Mouse (Mus musculus): ENCODE data around the gene Klf13. TPM values are rescaled to one million over a fixed set of nuclear protein-coding genes. Genes with fewer than 3 reads are reported as not detected.

The Klf13 gene
- polyA plus RNA-seq, 2 experiments, result 3.4 to 15.8 TPM

DNA sequence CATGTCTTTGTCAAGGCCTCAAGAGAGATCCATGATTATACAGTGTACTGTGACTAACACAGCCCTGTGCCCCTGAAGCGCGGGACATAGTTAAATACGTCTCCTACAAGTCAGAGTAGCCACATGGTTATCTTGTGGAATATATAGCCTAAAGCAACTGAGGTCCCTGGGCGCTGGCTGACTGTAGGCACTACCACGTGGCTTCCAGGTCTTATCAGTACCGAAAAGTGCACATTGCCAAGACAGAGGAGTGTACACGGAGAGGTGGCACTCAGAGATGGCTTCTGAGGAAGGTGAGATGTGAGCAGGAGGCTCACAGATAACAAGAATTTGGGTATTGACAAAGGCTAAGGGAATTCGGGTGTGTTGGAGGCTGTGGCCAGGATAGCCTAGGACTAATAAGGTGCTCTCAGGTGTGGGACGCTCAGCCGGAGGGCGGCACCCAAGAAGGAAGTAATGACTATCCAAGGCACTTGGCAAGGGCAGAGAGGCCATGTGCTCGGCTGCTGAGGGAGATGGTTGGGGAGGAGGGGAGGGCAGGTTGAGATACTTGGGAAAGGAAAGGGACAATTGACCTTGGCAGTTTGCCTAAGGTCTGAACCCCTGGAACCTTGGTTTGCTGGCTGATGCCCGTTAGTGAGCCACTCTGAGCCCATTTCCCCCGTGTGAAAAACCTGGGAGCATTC lies 17.6 kb upstream of the Klf13 start:
- TF ChIP-seq EP300 (IDR thresholded peaks at IDR 0.05; ENCODE audit: low read depth) (peak; percentile 93), CTCF (IDR thresholded peaks at IDR 0.05; ENCODE audit: low read depth) (no peak)
- no peaks in the 10 kb centered on the region for H3K27me3 ChIP-seq (ENCODE audit: control insufficient read depth, insufficient read depth, low read length)
- DNase-seq (ENCODE audit: low read depth in 3 of 3, low spot score in 3 of 3) (peak; percentile 82 to 86 (median 84)), ATAC-seq (ENCODE audit: insufficient read depth) (peak; percentile 95)
- no peak overlapping the region for H3K4me3 ChIP-seq (ENCODE audit: insufficient read depth in 1 of 2, low read depth in 2 of 2, low read length in 2 of 2)
- no peaks in the 10 kb centered on the region for H3K36me3 ChIP-seq (replicated peaks; ENCODE audit: control insufficient read depth, insufficient read depth, low read depth)
- H3K4me2 ChIP-seq (ENCODE audit: low read depth), result peak overlapping the region; percentile 43
- WGBS (ENCODE audit: insufficient replicate concordance), result 26% methylated on average over 14 of the region's 14 CpGs
- no peaks in the 10 kb centered on the region for H3K9me3 ChIP-seq (ENCODE audit: control insufficient read depth, low read length)
- peak overlapping the region; percentile 80 for H3K27ac ChIP-seq
- peaks cover 36 to 49% of the 10 kb centered on the region in 2 experiments for H3K4me1 ChIP-seq (replicated peaks; ENCODE audit: control insufficient read depth in 2 of 2, insufficient read depth in 2 of 2, low read length in 1 of 2)
- peak overlapping the region; percentile 35 for H3K9ac ChIP-seq (replicated peaks)

- DNase-seq (ENCODE audit: low read depth in 3 of 3, low spot score in 3 of 3), result no peak
- no peak overlapping the region for H3K4me3 ChIP-seq (ENCODE audit: insufficient read depth in 1 of 2, low read depth in 2 of 2, low read length in 2 of 2)
- no peaks in the 10 kb centered on the region for H3K36me3 ChIP-seq (replicated peaks; ENCODE audit: control insufficient read depth, insufficient read depth, low read depth)
- peak overlapping the region; percentile 60 for H3K27ac ChIP-seq
- peak overlapping the region; percentile 27 for H3K9ac ChIP-seq (replicated peaks)
- peaks cover 36 to 49% of the 10 kb centered on the region in 2 experiments for H3K4me1 ChIP-seq (replicated peaks; ENCODE audit: control insufficient read depth in 2 of 2, insufficient read depth in 2 of 2, low read length in 1 of 2)
- no peaks in the 10 kb centered on the region for H3K27me3 ChIP-seq (ENCODE audit: control insufficient read depth, insufficient read depth, low read length)
- no peak overlapping the region for H3K4me2 ChIP-seq (ENCODE audit: low read depth)
- no peaks in the 10 kb centered on the region for H3K9me3 ChIP-seq (ENCODE audit: control insufficient read depth, low read length)
- 59% methylated on average over 2 of the region's 2 CpGs for WGBS (ENCODE audit: insufficient replicate concordance)
- no peak for ATAC-seq (ENCODE audit: insufficient read depth)
- TF ChIP-seq EP300 (IDR thresholded peaks at IDR 0.05; ENCODE audit: low read depth), result no peak
- TF ChIP-seq CTCF (IDR thresholded peaks at IDR 0.05; ENCODE audit: low read depth), result no peak
Measured at GRCm38 (mm10) chr7:63955440-63955839, 16.7 kb upstream of the Klf13 start.

DNA sequence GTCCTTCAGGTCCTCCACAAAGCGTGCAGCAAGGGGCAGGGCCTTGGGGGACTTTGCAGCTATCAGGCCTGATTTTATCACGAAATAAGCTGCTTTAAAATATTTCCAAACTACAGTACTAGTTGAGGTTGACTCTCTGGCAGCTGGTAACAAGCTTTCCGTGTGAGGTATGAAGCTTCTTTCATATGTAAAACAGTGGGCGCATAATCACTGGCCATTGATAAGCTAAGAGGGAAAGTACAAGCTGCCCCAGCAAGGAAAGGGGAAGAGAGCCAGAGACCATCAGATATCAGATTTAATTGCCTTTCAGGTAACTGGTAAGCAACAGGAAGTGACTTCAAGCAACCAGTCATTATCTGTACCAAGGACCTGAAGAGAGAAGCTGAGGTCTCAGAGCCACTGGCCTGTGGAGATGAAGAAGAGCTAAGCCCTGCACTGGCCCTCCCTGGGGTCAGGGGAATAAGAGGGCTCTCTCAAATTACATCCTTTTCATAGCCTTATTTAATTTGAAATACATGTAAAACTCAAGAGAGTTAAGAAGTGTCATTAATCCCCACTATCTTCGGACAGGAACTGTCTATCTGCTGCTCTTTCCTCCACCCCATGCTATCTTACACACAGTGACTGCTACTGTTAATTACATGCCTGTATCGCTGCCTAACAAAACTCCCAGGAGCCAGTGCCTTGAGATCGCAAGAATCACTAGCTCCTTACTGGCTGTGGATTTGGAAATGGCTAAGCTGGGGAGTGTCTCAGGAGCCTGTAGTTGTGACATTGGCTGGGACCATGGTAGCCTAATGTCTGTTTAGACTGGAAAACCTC lies 13.6 kb upstream of the Klf13 start:
- peaks cover 42 to 53% of the 10 kb centered on the region in 2 experiments for H3K4me1 ChIP-seq (replicated peaks; ENCODE audit: control insufficient read depth in 2 of 2, insufficient read depth in 2 of 2, low read length in 1 of 2)
- H3K4me2 ChIP-seq (ENCODE audit: low read depth), result no peak overlapping the region; the same call in 1 of the 2 replicates
- no peaks in the 10 kb centered on the region for H3K9me3 ChIP-seq (ENCODE audit: control insufficient read depth, low read length)
- DNase-seq (ENCODE audit: low read depth in 3 of 3, low spot score in 3 of 3), result no peak
- WGBS (ENCODE audit: insufficient replicate concordance), result 34% methylated on average over 7 of the region's 7 CpGs
- H3K27me3 ChIP-seq (ENCODE audit: control insufficient read depth, insufficient read depth, low read length), result no peaks in the 10 kb centered on the region
- H3K27ac ChIP-seq, result peak overlapping the region; percentile 16
- ATAC-seq (ENCODE audit: insufficient read depth), result peak; percentile 23; the same call in 1 of the 2 replicates
- H3K9ac ChIP-seq (replicated peaks), result peak overlapping the region; percentile 13
- TF ChIP-seq CTCF (IDR thresholded peaks at IDR 0.05; ENCODE audit: low read depth) (no peak), EP300 (IDR thresholded peaks at IDR 0.05; ENCODE audit: low read depth) (peak; percentile 66)
- no peaks in the 10 kb centered on the region for H3K36me3 ChIP-seq (replicated peaks; ENCODE audit: control insufficient read depth, insufficient read depth, low read depth)
- H3K4me3 ChIP-seq (ENCODE audit: insufficient read depth in 1 of 2, low read depth in 2 of 2, low read length in 2 of 2), result no peak overlapping the region

DNA sequence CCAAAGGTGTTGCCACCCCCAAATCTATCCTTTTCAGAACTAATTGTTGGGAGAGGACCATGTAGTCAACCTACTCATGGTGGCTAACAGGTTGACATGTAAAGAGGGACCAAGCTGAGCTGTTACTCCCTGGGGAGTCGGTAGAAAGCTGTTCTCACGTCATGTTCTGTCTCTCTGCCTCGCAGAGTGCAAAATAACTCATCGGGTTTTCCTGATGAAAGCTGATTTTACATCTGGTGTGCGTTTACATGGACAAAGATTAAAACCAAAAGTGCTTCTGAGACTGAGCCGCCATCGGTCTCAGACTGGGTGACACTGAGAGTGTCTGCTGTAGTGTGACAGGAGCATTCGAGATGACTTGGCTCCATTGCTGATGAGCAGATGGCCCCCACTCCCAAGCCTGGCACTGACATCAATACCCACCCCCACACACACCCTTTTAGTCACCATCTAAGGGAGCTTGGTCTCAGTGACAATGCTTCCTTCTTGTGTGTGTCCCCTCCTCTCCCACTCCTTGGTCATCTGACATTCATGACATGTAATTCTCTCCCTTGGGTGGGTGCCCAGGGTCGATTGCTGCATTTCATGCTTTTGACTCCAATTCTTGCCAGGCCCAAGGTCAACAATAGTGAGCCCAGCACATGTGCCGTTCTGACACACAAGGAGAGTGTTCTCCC lies 12.4 kb upstream of the Klf13 start:
- WGBS (ENCODE audit: insufficient replicate concordance), result 71% methylated on average over 10 of the region's 10 CpGs
- H3K27me3 ChIP-seq (ENCODE audit: control insufficient read depth, insufficient read depth, low read length), result no peaks in the 10 kb centered on the region
- H3K36me3 ChIP-seq (replicated peaks; ENCODE audit: control insufficient read depth, insufficient read depth, low read depth), result no peaks in the 10 kb centered on the region
- DNase-seq (ENCODE audit: low read depth in 3 of 3, low spot score in 3 of 3) (no peak), ATAC-seq (ENCODE audit: insufficient read depth) (no peak)
- H3K27ac ChIP-seq, result no peak overlapping the region
- H3K4me2 ChIP-seq (ENCODE audit: low read depth), result no peak overlapping the region
- H3K9me3 ChIP-seq (ENCODE audit: control insufficient read depth, low read length), result no peaks in the 10 kb centered on the region
- H3K4me3 ChIP-seq (ENCODE audit: insufficient read depth in 1 of 2, low read depth in 2 of 2, low read length in 2 of 2), result no peak overlapping the region
- H3K9ac ChIP-seq (replicated peaks), result no peak overlapping the region
- TF ChIP-seq EP300 (IDR thresholded peaks at IDR 0.05; ENCODE audit: low read depth) (no peak), CTCF (IDR thresholded peaks at IDR 0.05; ENCODE audit: low read depth) (no peak)
- H3K4me1 ChIP-seq (replicated peaks; ENCODE audit: control insufficient read depth in 2 of 2, insufficient read depth in 2 of 2, low read length in 1 of 2), result peaks cover 32 to 42% of the 10 kb centered on the region in 2 experiments

Measured in liver, embryonic 14.5 days (tissue).